Mouse (Mus musculus): ENCODE data around the gene Cldn17. TPM values are rescaled to one million over a fixed set of nuclear protein-coding genes. Genes with fewer than 3 reads are reported as not detected.

Gene Cldn17
- not detected in 2 replicates for polyA plus RNA-seq (2015; fragmentation: Nextera tagmentation; extraction: Ambion mirVana)

DNA sequence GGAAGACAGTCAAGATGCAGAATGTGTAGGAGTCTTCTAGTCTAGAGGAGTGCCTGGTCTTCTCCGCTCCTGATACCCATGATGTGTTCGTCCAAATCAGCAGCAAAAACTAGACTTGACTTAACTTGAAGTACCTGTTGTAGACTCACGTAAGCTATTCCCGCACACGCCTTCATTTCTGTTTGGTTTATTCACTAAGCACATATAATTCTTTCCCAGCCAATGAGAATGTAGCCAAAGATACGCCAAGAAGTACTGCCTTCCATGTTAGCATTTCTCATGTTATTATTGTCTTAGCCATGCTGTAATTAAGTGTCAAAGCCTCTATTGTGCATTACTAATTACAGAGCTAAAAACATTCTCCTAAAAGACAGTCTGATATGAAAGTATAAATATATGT lies at the start of gene Cldn17:
Gene Cldn17 (minus strand): TSS at position 101 of the 400 bp plus-strand sequence.
- Histone ChIP-seq H3K27me3 (no peaks in the 10 kb centered on the region), H3K4me3 (replicated peaks) (no peak within 1 kb of the TSS), H3K4me1 (replicated peaks) (no peaks in the 10 kb centered on the region), H3K4me2 (replicated peaks) (no peak within 1 kb of the TSS), H3K36me3 (no peaks in the 10 kb centered on the region), H3K27ac (no peak within 1 kb of the TSS), H3K9me3 (no peaks in the 10 kb centered on the region), H3K9ac (replicated peaks) (no peak within 1 kb of the TSS)
- ATAC-seq: no peak
- 97% methylated on average over 6 of the region's 6 CpGs for WGBS

DNA sequence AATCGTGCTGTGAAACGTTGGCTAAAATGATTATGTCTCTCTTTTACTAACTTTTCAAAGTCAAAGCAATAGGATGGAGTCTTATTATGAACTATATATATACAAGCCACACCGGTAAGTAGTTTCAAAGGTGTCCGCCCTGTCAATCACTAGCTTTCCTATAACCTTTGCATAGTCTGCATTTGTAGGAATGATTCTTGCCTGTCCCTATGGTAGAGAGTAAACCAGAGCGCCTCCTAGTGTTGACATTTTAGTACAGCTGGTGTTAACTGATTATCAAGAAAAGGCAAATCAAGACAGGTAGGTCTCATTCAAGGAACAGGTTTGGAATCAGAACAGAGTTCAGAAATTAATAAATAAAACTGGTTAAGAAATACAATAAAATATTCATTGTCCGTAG lies 35.7 kb upstream of the Cldn17 start:
- Histone ChIP-seq H3K9ac (replicated peaks) (no peak overlapping the region), H3K27ac (no peak overlapping the region), H3K4me2 (replicated peaks) (no peak overlapping the region), H3K9me3 (no peaks in the 10 kb centered on the region), H3K36me3 (no peaks in the 10 kb centered on the region), H3K4me1 (replicated peaks) (no peaks in the 10 kb centered on the region), H3K27me3 (no peaks in the 10 kb centered on the region), H3K4me3 (replicated peaks) (no peak overlapping the region)
- ATAC-seq: no peak
- 55% methylated on average over 6 of the region's 6 CpGs for WGBS

DNA sequence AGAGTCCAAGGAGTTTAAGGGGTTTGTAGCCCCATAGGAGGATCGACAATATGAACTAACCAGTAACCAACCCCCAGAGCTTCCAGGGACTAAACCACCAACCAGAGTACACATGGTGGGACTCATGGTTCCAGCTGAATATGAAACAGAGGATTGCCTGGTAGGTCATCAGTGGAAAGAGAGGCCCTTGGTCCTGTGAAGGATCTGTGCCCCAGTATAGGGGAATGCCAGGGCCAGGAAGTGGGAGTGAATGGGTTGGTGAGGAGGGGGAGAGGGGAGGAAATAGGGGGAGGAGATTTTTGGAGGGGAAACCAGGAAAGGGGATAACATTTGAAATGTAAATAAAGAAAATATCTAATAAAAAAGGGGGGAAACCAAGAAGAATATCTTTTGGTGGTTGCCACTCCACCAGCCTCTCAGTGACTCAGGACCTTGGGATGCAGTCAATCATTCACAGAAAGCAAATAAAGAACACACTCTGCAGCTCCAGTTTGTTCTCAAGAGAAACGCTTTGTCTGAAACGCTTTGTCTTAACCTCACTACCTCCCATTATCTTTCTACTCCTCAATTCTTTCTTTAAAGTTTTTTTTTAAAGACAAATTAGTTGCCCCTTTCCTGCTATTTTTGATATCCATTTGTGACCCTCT lies 33.2 kb upstream of the Cldn17 start:
- Histone ChIP-seq H3K9ac (replicated peaks) (no peak overlapping the region), H3K4me2 (replicated peaks) (no peak overlapping the region), H3K4me3 (replicated peaks) (no peak overlapping the region), H3K36me3 (no peaks in the 10 kb centered on the region), H3K4me1 (replicated peaks) (no peaks in the 10 kb centered on the region), H3K9me3 (no peaks in the 10 kb centered on the region), H3K27ac (no peak overlapping the region), H3K27me3 (no peaks in the 10 kb centered on the region)
- ATAC-seq: no peak
- WGBS: 79% methylated on average over 3 of the region's 3 CpGs

DNA sequence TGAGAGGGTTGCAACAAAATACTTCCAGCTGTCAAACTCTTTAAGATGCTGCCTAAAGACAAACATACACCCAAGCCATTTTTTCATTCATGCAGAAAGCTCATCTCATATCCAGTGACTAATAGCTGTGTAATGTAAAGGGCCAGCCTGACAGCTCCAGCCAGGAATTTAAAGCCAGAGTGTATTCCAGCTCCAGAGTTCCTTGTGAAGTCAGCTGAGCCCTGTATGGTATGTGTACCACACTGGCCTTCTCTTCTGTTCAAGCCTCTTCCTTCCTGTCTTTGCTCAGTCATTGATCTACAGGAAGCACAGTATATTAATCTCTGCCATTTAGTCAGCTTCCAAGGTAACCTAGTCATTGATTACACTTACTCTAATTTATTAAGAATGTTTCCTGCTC lies 4.6 kb upstream of the Cldn17 start:
- H3K4me2 ChIP-seq (replicated peaks): no peak overlapping the region
- H3K4me3 ChIP-seq (replicated peaks): no peak overlapping the region
- H3K9ac ChIP-seq (replicated peaks): no peak overlapping the region
- no peaks in the 10 kb centered on the region for H3K4me1 ChIP-seq (replicated peaks)
- H3K9me3 ChIP-seq: no peaks in the 10 kb centered on the region
- no peaks in the 10 kb centered on the region for H3K27me3 ChIP-seq
- H3K27ac ChIP-seq: no peak overlapping the region
- no peaks in the 10 kb centered on the region for H3K36me3 ChIP-seq
- ATAC-seq: no peak

DNA sequence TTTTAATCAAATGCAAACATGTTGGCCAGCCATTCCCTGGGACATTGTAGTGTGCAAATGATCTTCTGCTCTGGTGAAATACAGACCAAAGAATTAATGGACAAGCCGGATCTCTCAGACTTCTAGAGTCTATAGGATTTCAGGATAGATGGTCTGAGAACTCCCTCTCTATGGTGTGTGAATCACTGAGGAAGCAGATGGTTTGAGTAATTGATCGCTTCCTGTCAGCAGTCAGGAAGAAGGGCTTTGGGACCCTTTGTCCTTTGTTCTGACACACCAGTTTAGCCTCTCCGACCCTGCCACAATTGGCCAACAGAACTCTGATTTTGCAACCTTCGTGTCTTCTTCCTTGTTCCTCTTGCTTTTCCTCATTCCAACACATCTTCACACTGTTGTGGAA lies 1.4 kb upstream of the Cldn17 start:
- no peaks in the 10 kb centered on the region for H3K27me3 ChIP-seq
- H3K9ac ChIP-seq (replicated peaks): no peak overlapping the region
- no peak overlapping the region for H3K27ac ChIP-seq
- no peaks in the 10 kb centered on the region for H3K4me1 ChIP-seq (replicated peaks)
- H3K9me3 ChIP-seq: no peaks in the 10 kb centered on the region
- H3K4me2 ChIP-seq (replicated peaks): no peak overlapping the region
- 85% methylated on average over 4 of the region's 4 CpGs for WGBS
- no peak for ATAC-seq
- H3K4me3 ChIP-seq (replicated peaks): no peak overlapping the region
- H3K36me3 ChIP-seq: no peaks in the 10 kb centered on the region

DNA sequence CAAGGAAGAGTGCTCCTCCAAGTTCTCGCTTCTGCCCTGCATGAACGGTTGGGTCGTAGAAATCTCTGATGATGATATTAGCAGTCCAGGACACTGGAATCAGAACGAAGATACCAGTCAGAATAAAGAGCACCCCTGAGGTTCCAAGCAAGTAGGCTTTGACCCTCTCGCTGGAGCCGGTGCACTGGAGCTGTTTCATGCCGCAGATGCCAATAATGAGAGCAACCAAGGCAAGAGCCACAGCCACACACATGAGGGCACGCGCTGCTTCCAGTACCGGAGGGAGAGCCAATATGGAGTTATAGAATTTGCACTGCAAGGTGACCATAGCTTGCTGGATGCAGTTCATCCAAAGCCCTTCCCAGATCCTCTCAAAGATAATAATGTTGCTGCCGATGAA lies 440 bp downstream of the Cldn17 start:
- no peak overlapping the region for H3K9ac ChIP-seq (replicated peaks)
- WGBS: 96% methylated on average over 11 of the region's 11 CpGs
- ATAC-seq: no peak
- no peaks in the 10 kb centered on the region for H3K27me3 ChIP-seq
- H3K4me3 ChIP-seq (replicated peaks): no peak overlapping the region
- no peaks in the 10 kb centered on the region for H3K4me1 ChIP-seq (replicated peaks)
- H3K4me2 ChIP-seq (replicated peaks): no peak overlapping the region
- H3K36me3 ChIP-seq: no peaks in the 10 kb centered on the region
- no peak overlapping the region for H3K27ac ChIP-seq
- H3K9me3 ChIP-seq: no peaks in the 10 kb centered on the region

DNA sequence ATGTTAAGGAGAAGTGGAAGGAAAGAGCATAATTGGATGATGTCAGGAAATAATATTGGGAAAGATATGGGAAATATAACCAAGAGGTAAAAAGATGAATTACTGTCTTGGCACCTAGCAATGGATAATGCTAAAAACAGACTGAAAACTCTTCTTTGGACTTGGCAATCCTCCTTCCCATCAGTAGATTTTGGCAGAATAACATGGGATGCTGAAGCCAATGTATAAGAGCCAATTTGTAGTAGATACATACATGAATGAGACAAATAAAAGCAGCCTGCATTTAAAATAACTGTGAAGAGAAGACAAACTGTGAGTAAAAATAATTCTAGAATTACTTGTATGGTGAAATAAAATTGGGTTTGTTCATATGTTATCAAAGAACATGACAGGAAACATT lies 18.7 kb downstream of the Cldn17 start:
- Histone ChIP-seq H3K27me3 (no peaks in the 10 kb centered on the region), H3K4me3 (replicated peaks) (no peak overlapping the region), H3K9ac (replicated peaks) (no peak overlapping the region), H3K4me2 (replicated peaks) (no peak overlapping the region), H3K27ac (no peak overlapping the region), H3K36me3 (no peaks in the 10 kb centered on the region), H3K9me3 (no peaks in the 10 kb centered on the region), H3K4me1 (replicated peaks) (no peaks in the 10 kb centered on the region)
- ATAC-seq: no peak

DNA sequence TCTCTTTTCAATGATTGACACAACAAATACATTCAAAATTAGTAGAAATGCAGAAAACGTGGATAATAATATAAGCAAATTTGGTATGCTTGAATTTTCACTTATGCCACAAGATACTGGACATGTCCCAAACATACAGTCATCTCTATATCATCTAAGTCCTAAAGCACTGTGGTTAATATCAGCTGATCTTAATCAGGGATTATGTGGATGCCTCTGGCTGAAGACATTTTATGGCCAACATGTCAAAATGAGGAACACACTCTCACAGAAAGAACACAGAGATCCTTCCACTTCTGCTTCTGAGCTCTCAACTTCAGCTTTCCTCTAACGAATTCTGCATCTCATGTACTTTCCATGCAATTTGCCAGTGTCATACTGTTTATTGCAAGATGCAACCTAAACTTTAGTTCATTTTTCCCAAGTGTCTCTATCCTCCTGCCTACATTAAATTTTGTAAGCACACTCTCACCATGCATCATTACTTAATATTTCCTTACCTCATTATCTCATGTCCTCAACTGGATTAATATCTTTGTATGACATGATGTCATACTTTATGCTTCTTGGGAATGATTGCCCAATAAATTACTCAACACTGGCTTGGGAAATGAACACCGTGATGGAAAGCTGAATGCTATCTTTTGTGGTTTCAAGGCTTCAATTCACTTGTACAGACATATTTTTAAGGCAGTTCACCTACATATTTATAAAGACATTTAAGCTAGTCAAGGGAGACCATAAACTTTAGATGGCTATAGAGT lies 26.6 kb downstream of the Cldn17 start:
- H3K9ac ChIP-seq (replicated peaks): no peak overlapping the region
- no peaks in the 10 kb centered on the region for H3K9me3 ChIP-seq
- H3K4me2 ChIP-seq (replicated peaks): no peak overlapping the region
- H3K4me3 ChIP-seq (replicated peaks): no peak overlapping the region
- H3K27me3 ChIP-seq: no peaks in the 10 kb centered on the region
- H3K27ac ChIP-seq: no peak overlapping the region
- ATAC-seq: no peak
- WGBS: 88% methylated on average over 3 of the region's 3 CpGs
- no peaks in the 10 kb centered on the region for H3K36me3 ChIP-seq
- no peaks in the 10 kb centered on the region for H3K4me1 ChIP-seq (replicated peaks)

DNA sequence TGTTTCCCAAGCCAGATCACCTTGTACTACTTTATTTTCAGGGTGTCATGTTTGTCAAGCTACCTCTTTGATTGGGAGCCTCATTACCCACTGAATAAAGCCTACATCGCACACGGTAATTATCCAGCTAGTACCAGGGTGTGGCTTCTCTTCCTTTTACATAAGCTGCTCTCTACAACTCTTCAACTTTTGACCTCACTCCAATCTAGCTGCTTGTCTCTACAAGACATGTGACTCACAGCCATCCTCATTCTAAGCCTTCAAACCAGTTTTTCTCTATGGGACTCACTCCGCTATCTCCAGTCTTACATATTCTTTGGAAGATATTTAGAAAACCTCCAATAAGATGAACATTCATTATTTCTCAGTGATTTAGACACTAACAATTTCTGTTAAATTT lies 43.5 kb downstream of the Cldn17 start:
- Histone ChIP-seq H3K4me1 (replicated peaks) (no peaks in the 10 kb centered on the region), H3K9me3 (no peaks in the 10 kb centered on the region), H3K4me2 (replicated peaks) (no peak overlapping the region), H3K27me3 (no peaks in the 10 kb centered on the region), H3K9ac (replicated peaks) (no peak overlapping the region), H3K4me3 (replicated peaks) (no peak overlapping the region), H3K36me3 (no peaks in the 10 kb centered on the region), H3K27ac (no peak overlapping the region)
- WGBS: 89% methylated on average over 3 of the region's 3 CpGs
- no peak for ATAC-seq

Other genes starting within 250 kb of the Cldn17 start
- gene Grik1, start 216.7 kb downstream of the Cldn17 start, polyA plus RNA-seq (2015; fragmentation: Nextera tagmentation; extraction: Ambion mirVana): 14.0 and 16.1 TPM in 2 replicates
- not detected in 2 replicates for gene Cldn8, start 56.2 kb upstream of the Cldn17 start, polyA plus RNA-seq (2015; fragmentation: Nextera tagmentation; extraction: Ambion mirVana)
- gene Krtap24-1, start 105.3 kb upstream of the Cldn17 start, polyA plus RNA-seq (2015; fragmentation: Nextera tagmentation; extraction: Ambion mirVana): not detected in 2 replicates
- gene 2310079G19Rik, start 120.7 kb upstream of the Cldn17 start, polyA plus RNA-seq (2015; fragmentation: Nextera tagmentation; extraction: Ambion mirVana): not detected in 2 replicates
- gene Krtap26-1, start 140.8 kb upstream of the Cldn17 start, polyA plus RNA-seq (2015; fragmentation: Nextera tagmentation; extraction: Ambion mirVana): not detected in 2 replicates
- not detected in 2 replicates for gene Krtap27-1, start 164.7 kb upstream of the Cldn17 start, polyA plus RNA-seq (2015; fragmentation: Nextera tagmentation; extraction: Ambion mirVana)
- gene 2310061N02Rik, start 201.0 kb upstream of the Cldn17 start, polyA plus RNA-seq (2015; fragmentation: Nextera tagmentation; extraction: Ambion mirVana): not detected in 2 replicates
- not detected in 2 replicates for gene Krtap13-1, start 221.9 kb upstream of the Cldn17 start, polyA plus RNA-seq (2015; fragmentation: Nextera tagmentation; extraction: Ambion mirVana)
- not detected in 2 replicates for gene Krtap13, start 244.7 kb upstream of the Cldn17 start, polyA plus RNA-seq (2015; fragmentation: Nextera tagmentation; extraction: Ambion mirVana)

All from midbrain, embryonic 13.5 days (tissue).